Comparison of ENCODE assay signal across 22 mouse cellular contexts in the genomic region with DNA sequence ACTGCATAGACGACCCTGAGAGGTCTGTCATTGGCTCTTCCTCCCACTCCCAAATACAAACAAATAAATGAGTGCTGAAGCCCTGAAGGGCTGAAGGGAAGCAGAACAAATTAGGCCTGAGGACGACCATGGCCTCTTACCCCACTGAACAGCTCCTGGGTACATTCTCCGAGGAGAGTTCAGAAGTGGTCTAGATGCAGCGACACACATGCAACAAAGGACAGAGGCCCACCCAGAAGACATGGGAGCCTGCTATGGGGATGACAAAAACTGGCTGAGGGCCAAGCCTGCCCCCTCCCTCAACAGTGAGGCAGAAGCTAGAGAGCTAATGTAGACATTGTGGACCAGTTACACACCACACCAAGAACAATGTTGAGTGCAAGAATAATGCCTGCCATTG.
A peak's percentile ranks its signal among the peaks of the same experiment; 100 is the strongest.
DNase-seq lines count a peak whose midpoint lies in the region; ATAC-seq lines count a peak whose summit lies in the region.
"Had no signal": no experiment of that assay in that cellular context is flagged by ENCODE, and none has a peak within 500 bp of the region (broad histone marks: within the 10 kb centered on the region; RNA-seq: fewer than 3 reads in every experiment).

No protein-coding gene starts in this region.

- peaks cover 11% of the 10 kb centered on the region for H3K4me1 ChIP-seq in hindbrain, embryonic 10.5 days (replicated peaks)
- H3K4me1 ChIP-seq in hindbrain, embryonic 13.5 days (replicated peaks) = no peaks in the 10 kb centered on the region
- peaks cover 17% of the 10 kb centered on the region for H3K4me1 ChIP-seq in embryonic facial prominence, embryonic 13.5 days
- H3K4me1 ChIP-seq in limb, embryonic 15.5 days = peaks cover 17% of the 10 kb centered on the region
- H3K4me1 ChIP-seq: liver, embryonic 12.5 days; neural tube, embryonic 12.5 days had no signal

- DNase-seq in hindbrain, embryonic 10.5 days (ENCODE audit: low spot score) = peak; percentile 45
- peak; percentile 49 for DNase-seq in Muller cell, postnatal 12 days (ENCODE audit: inconsistent ontology term)
- DNase-seq in thymus, postnatal 14 days = no peak
- DNase-seq: adrenal gland, postnatal 36 days; B cell, adult 2 months; cerebellum, adult 9-11 months; gastrocnemius, postnatal 10 days; heart, postnatal 14 days; kidney, adult 9 months; kidney, postnatal 36 days; layer of hippocampus, adult 9-11 months; thymus, postnatal 36 days had no signal

- H3K9ac ChIP-seq in hindbrain, embryonic 13.5 days = no peak overlapping the region
- H3K9ac ChIP-seq in embryonic facial prominence, embryonic 13.5 days = no peak overlapping the region
- H3K9ac ChIP-seq in limb, embryonic 15.5 days = no peak overlapping the region
- H3K9ac ChIP-seq: liver, embryonic 12.5 days; lung, embryonic 15.5 days; neural tube, embryonic 12.5 days had no signal

- H3K27ac ChIP-seq in hindbrain, embryonic 10.5 days = peak overlapping the region; percentile 75; the same call in 1 of the 2 replicates
- H3K27ac ChIP-seq in hindbrain, embryonic 13.5 days = no peak overlapping the region
- H3K27ac ChIP-seq in embryonic facial prominence, embryonic 13.5 days = peak overlapping the region; percentile 91
- peak overlapping the region; percentile 19; the same call in 1 of the 2 replicates for H3K27ac ChIP-seq in limb, embryonic 15.5 days
- H3K27ac ChIP-seq: liver, embryonic 12.5 days; neural tube, embryonic 12.5 days; stomach, postnatal 0 days had no signal

- H3K27me3 ChIP-seq in hindbrain, embryonic 10.5 days (ENCODE audit: insufficient read depth, poor library complexity, severe bottlenecking) = no peaks in the 10 kb centered on the region
- H3K27me3 ChIP-seq in hindbrain, embryonic 13.5 days = no peaks in the 10 kb centered on the region
- no peaks in the 10 kb centered on the region for H3K27me3 ChIP-seq in embryonic facial prominence, embryonic 13.5 days
- H3K27me3 ChIP-seq in limb, embryonic 15.5 days = no peaks in the 10 kb centered on the region
- H3K27me3 ChIP-seq: liver, embryonic 12.5 days; neural tube, embryonic 12.5 days had no signal

- 44% methylated on average over 4 of the region's 4 CpGs for WGBS in hindbrain, embryonic 10.5 days
- WGBS in hindbrain, embryonic 13.5 days = 38% methylated on average over 4 of the region's 4 CpGs
- WGBS in embryonic facial prominence, embryonic 13.5 days = 16% methylated on average over 4 of the region's 4 CpGs
- WGBS in limb, embryonic 15.5 days = 34% methylated on average over 4 of the region's 4 CpGs

- no peak overlapping the region for H3K4me3 ChIP-seq in hindbrain, embryonic 10.5 days
- no peak overlapping the region for H3K4me3 ChIP-seq in hindbrain, embryonic 13.5 days
- no peak overlapping the region for H3K4me3 ChIP-seq in embryonic facial prominence, embryonic 13.5 days
- H3K4me3 ChIP-seq in limb, embryonic 15.5 days = no peak overlapping the region
- H3K4me3 ChIP-seq: liver, embryonic 12.5 days; lung, embryonic 15.5 days; neural tube, embryonic 12.5 days had no signal

- ATAC-seq in hindbrain, embryonic 13.5 days (ENCODE audit: low FRiP score) = no peak
- ATAC-seq in embryonic facial prominence, embryonic 13.5 days (ENCODE audit: insufficient number of reproducible peaks, insufficient read depth, low FRiP score, low TSS enrichment, low read depth) = peak; percentile 54; the same call in 1 of the 2 replicates
- ATAC-seq in limb, embryonic 15.5 days (ENCODE audit: insufficient number of reproducible peaks, low FRiP score, low TSS enrichment, low read depth) = no peak
- no peak for ATAC-seq in CD4-positive, CD25-positive, alpha-beta regulatory T cell, adult 4 months
- ATAC-seq: activated CD4-positive, CD25-positive, alpha-beta regulatory T cell, adult 4 months; liver, embryonic 12.5 days; Patski had no signal

- H3K36me3 ChIP-seq in hindbrain, embryonic 10.5 days = no peaks in the 10 kb centered on the region
- H3K36me3 ChIP-seq in hindbrain, embryonic 13.5 days = no peaks in the 10 kb centered on the region
- H3K36me3 ChIP-seq in embryonic facial prominence, embryonic 13.5 days = no peaks in the 10 kb centered on the region
- H3K36me3 ChIP-seq in limb, embryonic 15.5 days = no peaks in the 10 kb centered on the region
- H3K36me3 ChIP-seq: liver, embryonic 12.5 days; lung, embryonic 15.5 days; neural tube, embryonic 12.5 days had no signal

- H3K9me3 ChIP-seq in hindbrain, embryonic 10.5 days = no peaks in the 10 kb centered on the region
- H3K9me3 ChIP-seq in hindbrain, embryonic 13.5 days = no peaks in the 10 kb centered on the region
- H3K9me3 ChIP-seq in embryonic facial prominence, embryonic 13.5 days = no peaks in the 10 kb centered on the region
- no peaks in the 10 kb centered on the region for H3K9me3 ChIP-seq in limb, embryonic 15.5 days
- H3K9me3 ChIP-seq: liver, embryonic 12.5 days; lung, embryonic 15.5 days; neural tube, embryonic 12.5 days had no signal

- H3K4me2 ChIP-seq in hindbrain, embryonic 13.5 days = no peak overlapping the region
- H3K4me2 ChIP-seq in embryonic facial prominence, embryonic 13.5 days = peak overlapping the region; percentile 7; the same call in 1 of the 2 replicates
- no peak overlapping the region for H3K4me2 ChIP-seq in limb, embryonic 15.5 days
- H3K4me2 ChIP-seq: liver, embryonic 12.5 days; lung, embryonic 15.5 days; neural tube, embryonic 12.5 days had no signal
